Mouse (Mus musculus) cerebral cortex, adult 2 months (tissue): ENCODE data around the gene Klf13.

ENCODE experiments used
- WGBS: fragments of 180-500 bp; shearing (Covaris S2); methylation state at CpG from one replicate; pipeline ENCODE4 v1.1.7; 2018; 5-methylcytosine and 5-hydroxymethylcytosine counted together

The Klf13 gene

DNA sequence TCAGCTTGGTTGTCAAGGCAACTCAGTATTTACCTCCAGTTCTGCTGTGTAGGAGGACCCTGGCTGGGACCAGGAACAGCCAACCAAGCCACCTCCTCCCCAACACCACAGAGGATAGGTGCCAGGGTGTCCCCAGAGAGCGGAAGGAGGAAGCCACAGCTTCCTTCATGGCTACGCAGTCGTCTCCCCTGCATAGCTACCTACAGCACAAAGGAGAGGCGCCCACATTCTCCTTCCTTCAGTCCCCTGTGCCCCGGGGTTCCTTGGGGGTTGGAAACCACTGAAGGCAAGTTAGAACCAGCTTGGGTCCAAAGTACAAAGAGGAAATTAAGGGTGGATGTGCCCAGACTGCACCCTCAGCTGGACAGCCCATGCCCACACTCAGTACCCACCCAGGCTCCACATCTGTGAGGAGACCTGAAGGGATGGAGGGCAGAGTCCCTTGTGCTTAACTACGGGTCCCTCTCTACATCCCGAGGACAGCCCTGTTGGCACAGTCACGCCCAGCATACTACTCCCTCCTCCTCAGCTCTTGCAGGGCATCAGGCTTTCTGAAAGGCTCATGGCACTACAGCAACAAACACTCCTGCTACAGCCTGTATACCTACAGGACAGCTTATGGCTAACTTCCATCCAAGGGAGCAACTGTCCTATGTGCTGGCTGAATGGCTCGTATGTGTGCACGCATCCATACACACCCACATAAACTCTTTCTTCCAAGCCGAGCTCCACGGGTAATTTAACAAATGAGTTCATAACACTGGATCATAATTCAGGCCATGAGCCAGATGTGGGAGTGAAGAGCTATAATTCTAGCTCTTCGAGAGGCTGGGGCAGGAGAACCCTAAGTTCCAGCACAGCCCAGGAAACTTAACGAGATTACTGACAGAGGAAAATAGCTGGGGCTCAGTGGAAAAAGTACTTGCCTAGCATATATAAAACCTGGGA, 13.0 kb downstream of the Klf13 start:
- WGBS = 16% methylated on average over 14 of the region's 14 CpGs

DNA sequence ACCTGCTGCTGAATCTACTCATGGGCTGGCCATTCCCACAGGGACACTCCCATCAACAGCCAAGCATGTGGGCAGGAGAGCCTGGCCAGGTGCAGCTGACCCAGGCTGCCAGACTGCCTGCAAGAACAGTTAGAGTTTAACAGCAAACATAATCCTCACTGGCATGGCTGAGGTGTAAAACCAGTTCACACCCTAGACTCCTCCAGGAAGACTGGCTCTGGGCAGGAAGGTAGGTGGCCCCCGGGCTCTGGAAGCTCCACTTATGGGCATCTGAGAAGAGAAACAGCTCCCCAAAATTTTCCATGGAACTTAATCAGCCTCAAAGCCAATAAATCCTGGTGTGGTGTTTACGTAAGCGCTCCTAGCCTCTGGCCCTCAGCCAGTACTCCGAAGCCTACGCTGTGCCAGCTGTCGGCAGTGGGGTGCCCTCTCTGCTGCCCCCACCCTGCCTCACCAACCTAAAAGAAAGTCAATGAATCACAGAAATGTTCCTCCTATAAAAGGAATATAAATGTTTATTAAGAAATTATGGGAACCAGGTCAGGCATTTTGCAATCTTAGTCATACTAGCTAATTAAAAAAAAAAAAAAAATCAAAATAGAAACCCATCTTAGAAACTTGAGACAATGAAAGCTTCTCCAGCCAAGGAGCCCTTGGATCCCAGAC, 13.8 kb downstream of the Klf13 start:
- 4% methylated on average over 6 of the region's 6 CpGs for WGBS

DNA sequence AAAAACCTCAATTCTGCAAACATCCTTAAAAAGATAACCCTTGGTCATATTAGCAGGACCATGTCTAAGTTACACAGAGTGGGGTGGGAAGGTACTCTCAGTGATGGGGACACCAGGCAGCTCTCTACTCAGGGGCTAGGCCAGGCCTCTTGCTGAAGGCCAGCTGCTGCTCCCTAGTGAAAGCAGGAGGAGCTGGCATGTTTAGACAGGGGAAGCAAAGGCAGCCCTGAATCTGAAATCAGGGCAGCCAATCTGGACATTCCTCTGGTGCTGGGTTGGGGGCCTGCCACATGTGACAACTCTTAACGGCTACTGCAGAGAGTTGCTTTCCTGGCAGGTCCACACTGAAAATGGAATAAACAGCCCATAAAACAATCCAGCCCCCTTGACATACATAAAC, 14.6 kb downstream of the Klf13 start:
- 30% methylated on average over 1 of the region's 1 CpGs for WGBS

DNA sequence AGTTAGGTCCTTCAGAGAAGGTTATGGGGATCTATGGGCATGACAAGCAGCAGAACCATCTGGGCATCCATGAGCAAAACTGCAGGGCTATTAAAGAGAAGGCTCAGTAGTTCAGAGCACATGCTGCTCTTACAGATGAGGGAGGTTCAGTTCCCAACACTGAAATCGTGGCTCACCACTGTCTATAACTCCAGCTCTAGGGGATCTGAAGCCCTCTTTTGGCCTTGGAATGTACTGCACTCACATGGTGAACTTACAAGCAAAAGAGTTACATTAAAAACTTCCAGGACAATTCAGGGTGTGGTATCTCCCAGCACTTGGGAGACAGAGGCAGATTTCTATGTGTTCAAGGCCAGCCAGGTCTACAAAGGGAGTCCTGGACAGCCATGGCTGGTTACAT, 15.7 kb downstream of the Klf13 start:
- WGBS = 86% methylated on average over 1 of the region's 1 CpGs

GRCm38 (mm10) chr7:63922571-63922970, 16.1 kb downstream of the Klf13 start:
- 55% methylated on average over 2 of the region's 2 CpGs for WGBS

GRCm38 (mm10) chr7:63921909-63922562, 16.7 kb downstream of the Klf13 start:
- 53% methylated on average over 8 of the region's 8 CpGs for WGBS

GRCm38 (mm10) chr7:63918771-63919768, 19.6 kb downstream of the Klf13 start:
- WGBS = 63% methylated on average over 12 of the region's 12 CpGs

GRCm38 (mm10) chr7:63917693-63918092, 21.0 kb downstream of the Klf13 start:
- 26% methylated on average over 6 of the region's 6 CpGs for WGBS

GRCm38 (mm10) chr7:63916268-63916907, 22.3 kb downstream of the Klf13 start, which contains the start of gene E030018B13Rik:
E030018B13Rik (plus strand) TSS chr7:63916857.
- WGBS = 60% methylated on average over 6 of the region's 6 CpGs

GRCm38 (mm10) chr7:63914891-63915290, 23.8 kb downstream of the Klf13 start:
- WGBS = 89% methylated on average over 2 of the region's 2 CpGs

GRCm38 (mm10) chr7:63913724-63914692, 24.7 kb downstream of the Klf13 start:
- 55% methylated on average over 10 of the region's 10 CpGs for WGBS

GRCm38 (mm10) chr7:63912924-63913723, 25.6 kb downstream of the Klf13 start:
- 61% methylated on average over 12 of the region's 12 CpGs for WGBS

GRCm38 (mm10) chr7:63912234-63912810, 26.4 kb downstream of the Klf13 start:
- 24% methylated on average over 7 of the region's 7 CpGs for WGBS

DNA sequence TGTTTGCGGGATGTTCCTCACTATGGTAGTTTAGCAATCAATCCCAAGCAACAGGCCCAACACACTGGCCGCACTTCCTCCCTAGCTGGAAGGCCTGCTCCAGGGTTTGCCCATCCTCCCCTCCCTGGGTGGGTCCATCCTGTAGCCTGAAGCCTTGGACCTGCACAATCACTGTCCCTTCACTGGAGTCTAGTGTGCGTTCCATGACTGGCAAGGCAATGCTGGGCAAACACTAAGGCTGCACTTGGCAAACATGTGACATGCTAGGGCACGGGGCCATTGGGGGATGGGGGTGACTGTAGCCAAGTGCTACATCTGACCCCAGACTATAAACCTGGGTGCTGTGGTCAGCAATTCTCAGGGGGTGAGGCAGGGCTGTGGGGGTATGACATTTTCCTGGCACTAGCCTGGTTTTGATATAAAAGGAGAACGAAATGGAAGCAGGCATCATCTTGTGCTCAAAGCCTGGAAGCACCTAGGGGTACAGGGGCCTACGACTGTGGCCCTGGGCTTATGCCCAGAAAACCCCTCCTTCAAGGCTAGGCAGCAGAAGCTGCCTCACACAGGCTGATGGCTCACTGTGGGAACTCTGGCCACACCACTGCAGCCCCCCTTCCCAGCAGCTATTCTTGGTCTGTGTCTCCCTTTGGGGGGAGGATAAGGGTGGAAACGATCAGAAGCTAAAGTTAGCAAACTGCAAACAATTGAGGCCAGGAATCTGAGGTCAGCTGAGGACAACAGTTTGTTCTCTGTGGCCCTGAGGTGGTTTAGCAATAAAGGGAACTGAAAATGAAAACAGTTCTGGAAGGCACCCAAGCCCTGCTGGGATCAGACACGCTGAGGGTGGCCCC, 27.1 kb downstream of the Klf13 start:
- 24% methylated on average over 8 of the region's 8 CpGs for WGBS

DNA sequence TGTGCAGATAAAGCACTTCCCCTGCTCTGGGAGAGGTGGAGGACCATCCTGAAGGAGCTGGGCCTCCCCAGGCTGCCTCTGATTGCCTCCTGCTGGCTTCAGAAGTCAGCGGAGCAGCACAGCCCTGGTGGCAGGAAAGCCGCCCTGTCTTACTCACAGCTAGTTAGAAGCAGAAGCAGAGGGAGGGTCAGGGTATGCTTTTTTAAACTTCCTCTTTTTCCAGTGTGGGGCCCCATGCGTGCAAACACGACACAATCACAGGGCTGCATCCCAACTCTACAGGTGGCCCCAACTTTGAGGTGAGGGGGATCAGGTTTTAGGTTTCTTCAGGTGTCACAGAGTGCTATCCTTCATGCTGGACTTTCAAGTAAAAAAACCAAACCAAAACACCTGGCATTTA, 27.8 kb downstream of the Klf13 start:
- 48% methylated on average over 4 of the region's 4 CpGs for WGBS

- 41% methylated on average over 5 of the region's 5 CpGs for WGBS
These were observed 28.5 kb downstream of the Klf13 start for GRCm38 (mm10) chr7:63910225-63910624.
